In the genomic region with DNA sequence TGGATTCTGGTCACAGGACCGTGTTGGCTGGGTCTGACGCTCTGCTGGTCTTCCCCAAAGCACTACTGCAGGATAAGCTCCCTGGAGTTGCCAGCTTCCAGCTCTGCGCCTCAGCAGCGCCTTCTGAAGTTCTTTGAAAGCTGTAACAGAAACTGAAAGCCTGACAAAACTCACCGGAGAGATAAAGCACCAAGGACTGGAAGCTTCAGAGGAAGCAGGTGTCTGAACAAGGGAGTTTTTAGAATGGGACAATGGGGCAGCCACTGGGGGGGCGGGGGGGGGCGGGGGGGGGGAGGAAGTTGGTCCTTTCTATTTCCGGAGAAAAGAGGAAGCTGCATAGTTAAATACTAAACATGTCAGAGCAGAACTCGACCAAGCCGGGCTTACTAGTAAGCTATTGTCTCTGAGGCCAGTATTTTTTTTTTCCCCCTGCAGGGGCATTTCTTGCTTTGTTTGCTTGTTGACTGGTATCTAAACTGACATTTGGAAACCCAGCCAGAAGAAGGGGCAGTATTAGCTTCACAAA, we compare ENCODE assay signal across 8 mouse cellular contexts.
DNase-seq lines count a peak whose midpoint lies in the region; ATAC-seq and TF ChIP-seq lines count a peak whose summit lies in the region.

No protein-coding gene starts in this region.

- no peaks in the 10 kb centered on the region for H3K79me2 ChIP-seq in CH12.LX (replicated peaks; ENCODE audit: control insufficient read depth, extremely low read depth, insufficient read depth, poor library complexity, severe bottlenecking)

- H3K4me1 ChIP-seq in CH12.LX (ENCODE audit: control insufficient read depth in 1 of 2, insufficient read depth in 2 of 2): peaks cover 12 to 41% of the 10 kb centered on the region in 2 experiments
- peaks cover 17% of the 10 kb centered on the region for H3K4me1 ChIP-seq in hindbrain, embryonic 12.5 days
- H3K4me1 ChIP-seq in lung, postnatal 0 days (ENCODE audit: insufficient read depth, low read depth, low read length): peaks cover 7% of the 10 kb centered on the region; the same call in 1 of the 2 replicates

- H3K4me2 ChIP-seq in CH12.LX (ENCODE audit: insufficient read depth, low read depth, poor library complexity, severe bottlenecking): peak overlapping the region; percentile 99
- H3K4me2 ChIP-seq in hindbrain, embryonic 12.5 days (replicated peaks): peak overlapping the region; percentile 34
- peak overlapping the region; percentile 47 for H3K4me2 ChIP-seq in lung, postnatal 0 days (replicated peaks; ENCODE audit: low read depth, low read length)

- no peaks in the 10 kb centered on the region for H3K36me3 ChIP-seq in CH12.LX (replicated peaks in 1 of 2; ENCODE audit: control insufficient read depth in 1 of 2, insufficient read depth in 1 of 2, low read length in 1 of 2)
- no peaks in the 10 kb centered on the region for H3K36me3 ChIP-seq in hindbrain, embryonic 12.5 days
- no peaks in the 10 kb centered on the region for H3K36me3 ChIP-seq in lung, postnatal 0 days (ENCODE audit: insufficient read depth, low read length)

- TF ChIP-seq CTCF in CH12.LX (conservative IDR thresholded peaks at IDR 0.05 in 1 of 2, IDR thresholded peaks at IDR 0.05 in 1 of 2; ENCODE audit: low read depth in 2 of 2, low read length in 2 of 2): peak in 1 of 2 experiments; percentile 26; a peak in 2 of 4 replicates
- TF ChIP-seq CTCF in lung, postnatal 0 days (IDR thresholded peaks at IDR 0.05): peak; percentile 35

- ATAC-seq in frontal cortex, adult (ENCODE audit: low TSS enrichment): peak; percentile 89
- ATAC-seq in hindbrain, embryonic 12.5 days (ENCODE audit: low FRiP score): no peak
- peak; percentile 16 for ATAC-seq in lung, postnatal 0 days
- ATAC-seq in neutrophil, adult 5-6 weeks (ENCODE audit: extremely low read depth, insufficient number of reproducible peaks, low FRiP score, poor library complexity, severe bottlenecking): peak; percentile 75

- TF ChIP-seq RAD21 in CH12.LX (IDR thresholded peaks at IDR 0.05; ENCODE audit: low read depth, low read length): peak; percentile 44

- TF ChIP-seq EP300 in CH12.LX (IDR thresholded peaks at IDR 0.05; ENCODE audit: low read length): peak; percentile 25
- no peak for TF ChIP-seq EP300 in lung, postnatal 0 days (IDR thresholded peaks at IDR 0.05)

- peak; percentile 78 for DNase-seq in CH12.LX (ENCODE audit: extremely low read depth)
- DNase-seq in adrenal gland, postnatal 14 days: peak; percentile 67
- DNase-seq in layer of hippocampus, adult 9-11 months: peak; percentile 65
- peak; percentile 75 for DNase-seq in lung, postnatal 0 days (ENCODE audit: low spot score)
- DNase-seq in thymus, postnatal 25 days: peak; percentile 52

- in situ Hi-C loops in CH12.LX (cut with MboI; ENCODE audit: low pct_ligation_motif_present, low pct_unique_long_range_greater_than_20kb, low sequenced_read_pairs): loop anchor here (10.0 kb wide), 1 partner anchor 108 kb away; no protein-coding TSS in a partner anchor

- peak; percentile 40 for TF ChIP-seq POLR2A in CH12.LX (IDR thresholded peaks at IDR 0.05; ENCODE audit: low read depth, low read length)

- dilution Hi-C loops in CH12.LX (cut with MboI; ENCODE audit: extremely low pct_ligation_motif_present, extremely low pct_unique_long_range_greater_than_20kb, low sequenced_read_pairs): no loop called here

- H3K9ac ChIP-seq in CH12.LX (ENCODE audit: insufficient read depth, low read depth): peak overlapping the region; percentile 68
- 0 out of 2 replicates have a peak overlapping the region, but pooled peaks have one; percentile 3 for H3K9ac ChIP-seq in hindbrain, embryonic 12.5 days
- H3K9ac ChIP-seq in lung, postnatal 0 days (replicated peaks; ENCODE audit: low read depth): no peak overlapping the region

- 19% methylated on average over 8 of the region's 10 CpGs for whole genome bisulfite sequencing in hindbrain, embryonic 12.5 days
- 12% methylated on average over 8 of the region's 10 CpGs for WGBS in lung, postnatal 0 days

- no peaks in the 10 kb centered on the region for H3K27me3 ChIP-seq in CH12.LX (replicated peaks)
- no peaks in the 10 kb centered on the region for H3K27me3 ChIP-seq in hindbrain, embryonic 12.5 days
- no peaks in the 10 kb centered on the region for H3K27me3 ChIP-seq in lung, postnatal 0 days (replicated peaks; ENCODE audit: insufficient read depth, low read length)

- peak overlapping the region; percentile 88 for H3K27ac ChIP-seq in CH12.LX (ENCODE audit: insufficient read depth, low read depth)
- H3K27ac ChIP-seq in hindbrain, embryonic 12.5 days: peak overlapping the region; percentile 12; the same call in 1 of the 2 replicates
- peak overlapping the region; percentile 81 for H3K27ac ChIP-seq in lung, postnatal 0 days (ENCODE audit: low read length)

- no peaks in the 10 kb centered on the region for H3K9me3 ChIP-seq in CH12.LX (replicated peaks; ENCODE audit: low read length)
- H3K9me3 ChIP-seq in hindbrain, embryonic 12.5 days (replicated peaks): no peaks in the 10 kb centered on the region
- no peaks in the 10 kb centered on the region for H3K9me3 ChIP-seq in lung, postnatal 0 days (ENCODE audit: low read length)

- H3K4me3 ChIP-seq in CH12.LX (replicated peaks in 1 of 3; ENCODE audit: low read depth in 2 of 3, low read length in 2 of 3, poor library complexity in 1 of 3): peak overlapping the region; percentile 47 to 54 (median 47)
- H3K4me3 ChIP-seq in hindbrain, embryonic 12.5 days: no peak overlapping the region
- peak overlapping the region; percentile 8 for H3K4me3 ChIP-seq in lung, postnatal 0 days (ENCODE audit: low read depth, low read length)

TF ChIP-seq in CH12.LX, 34 proteins besides CTCF, POLR2A, EP300 and RAD21:
- no peak for TF ChIP-seq USF2 (conservative IDR thresholded peaks at IDR 0.05; ENCODE audit: low read depth, low read length)
- no peak for TF ChIP-seq KAT2A (IDR thresholded peaks at IDR 0.05; ENCODE audit: insufficient replicate concordance, low read length)
- TF ChIP-seq PAX5 (IDR thresholded peaks at IDR 0.05; ENCODE audit: low read length): no peak
- peak; percentile 66 for TF ChIP-seq ZNF384 (IDR thresholded peaks at IDR 0.05; ENCODE audit: low read depth, low read length)
- 0 out of 2 replicates have a peak, but pooled peaks have one; percentile 28 for TF ChIP-seq NELFE (IDR thresholded peaks at IDR 0.05; ENCODE audit: low read depth, low read length)
- peak; percentile 55; the same call in 1 of the 2 replicates for TF ChIP-seq MAZ (IDR thresholded peaks at IDR 0.05; ENCODE audit: low read depth, low read length)
- no peak for TF ChIP-seq MYC (IDR thresholded peaks at IDR 0.05; ENCODE audit: low read depth, low read length)
- TF ChIP-seq MEF2A (IDR thresholded peaks at IDR 0.05; ENCODE audit: borderline replicate concordance, low read depth, low read length): no peak; the same call in 1 of the 2 replicates
- no peak for TF ChIP-seq MXI1 (IDR thresholded peaks at IDR 0.05; ENCODE audit: low read depth, low read length)
- no peak for TF ChIP-seq ZC3H11A (IDR thresholded peaks at IDR 0.05; ENCODE audit: low read depth, low read length)
- TF ChIP-seq ETS1 (conservative IDR thresholded peaks at IDR 0.05; ENCODE audit: low read depth, low read length): peak; percentile 45; the same call in 1 of the 2 replicates
- TF ChIP-seq CHD2 (IDR thresholded peaks at IDR 0.05; ENCODE audit: low read length): no peak
- peak; percentile 22; the same call in 1 of the 2 replicates for TF ChIP-seq SMC3 (IDR thresholded peaks at IDR 0.05; ENCODE audit: low read depth, low read length)
- no peak for TF ChIP-seq GABPA (IDR thresholded peaks at IDR 0.05; ENCODE audit: insufficient replicate concordance, low read depth, low read length)
- no peak for TF ChIP-seq NRF1 (IDR thresholded peaks at IDR 0.05; ENCODE audit: low read depth, low read length)
- TF ChIP-seq ZKSCAN1 (IDR thresholded peaks at IDR 0.05; ENCODE audit: borderline replicate concordance, low read depth, low read length): no peak
- no peak for TF ChIP-seq RCOR1 (conservative IDR thresholded peaks at IDR 0.05; ENCODE audit: low read depth, low read length)
- TF ChIP-seq UBTF (IDR thresholded peaks at IDR 0.05; ENCODE audit: low read depth, low read length): no peak
- peak; percentile 53; the same call in 1 of the 2 replicates for TF ChIP-seq IRF4 (IDR thresholded peaks at IDR 0.05; ENCODE audit: low read depth, low read length)
- peak; percentile 66 for TF ChIP-seq TCF12 (IDR thresholded peaks at IDR 0.05; ENCODE audit: low read depth, low read length)
- TF ChIP-seq CHD1 (IDR thresholded peaks at IDR 0.05; ENCODE audit: low read depth, low read length): no peak
- TF ChIP-seq USF1 (IDR thresholded peaks at IDR 0.05; ENCODE audit: low read depth, low read length): no peak
- no peak; the same call in 1 of the 2 replicates for TF ChIP-seq MAX (IDR thresholded peaks at IDR 0.05; ENCODE audit: low read length)
- peak; percentile 71; the same call in 1 of the 2 replicates for TF ChIP-seq ZMIZ1 (IDR thresholded peaks at IDR 0.05; ENCODE audit: low read depth, low read length)
- TF ChIP-seq JUND (conservative IDR thresholded peaks at IDR 0.05; ENCODE audit: low read depth, low read length): no peak
- no peak for TF ChIP-seq E2F4 (IDR thresholded peaks at IDR 0.05; ENCODE audit: insufficient replicate concordance, low read depth, low read length)
- no peak; the same call in 1 of the 2 replicates for TF ChIP-seq BHLHE40 (IDR thresholded peaks at IDR 0.05; ENCODE audit: low read depth, low read length)
- 0 out of 2 replicates have a peak, but pooled peaks have one; percentile 36 for TF ChIP-seq SIN3A (IDR thresholded peaks at IDR 0.05; ENCODE audit: low read length)
- TF ChIP-seq HCFC1 (IDR thresholded peaks at IDR 0.05; ENCODE audit: low read depth, low read length): peak; percentile 47; the same call in 1 of the 2 replicates
- no peak for TF ChIP-seq JUN (IDR thresholded peaks at IDR 0.05; ENCODE audit: insufficient read depth, low read depth, low read length)
- 0 out of 2 replicates have a peak, but pooled peaks have one; percentile 33 for TF ChIP-seq TBP (conservative IDR thresholded peaks at IDR 0.05; ENCODE audit: low read depth, low read length)
- TF ChIP-seq ELF1 (IDR thresholded peaks at IDR 0.05; ENCODE audit: low read depth, low read length): 0 out of 2 replicates have a peak, but pooled peaks have one; percentile 18
- no peak for TF ChIP-seq MAFK (IDR thresholded peaks at IDR 0.05; ENCODE audit: insufficient replicate concordance, low read length)
- no peak for TF ChIP-seq POLR2AphosphoS2 (IDR thresholded peaks at IDR 0.05; ENCODE audit: low read depth, low read length)

Comparison
In these comparisons a context has a peak if more than half of its experiments do, and no peak if none do; other contexts are left out.
1. H3K27ac ChIP-seq: peak in every context shown above with its lines; median percentile 88 in CH12.LX; 81 in lung, postnatal 0 days; 12 in hindbrain, embryonic 12.5 days.
2. H3K4me2 ChIP-seq: peak in every context shown above with its lines; median percentile 99 in CH12.LX; 47 in lung, postnatal 0 days; 34 in hindbrain, embryonic 12.5 days.